Comparison of ENCODE assay signal across 9 mouse cellular contexts in genomic region chr7:134960871-134961270, GRCm38 (mm10). TPM values are rescaled to one million over a fixed set of nuclear protein-coding genes. Genes with fewer than 3 reads are reported as not detected.
DNase-seq lines count a peak whose midpoint lies in the region; ATAC-seq and TF ChIP-seq lines count a peak whose summit lies in the region.
"Had no signal": no experiment of that assay in that cellular context is flagged by ENCODE, and none has a peak within 500 bp of the region (broad histone marks: within the 10 kb centered on the region; RNA-seq: fewer than 3 reads in every experiment).

No protein-coding gene starts in this region.

- peak; percentile 62 for TF ChIP-seq CTCF in Patski (IDR thresholded peaks at IDR 0.05)

- H3K9ac ChIP-seq in embryonic facial prominence, embryonic 11.5 days (replicated peaks; ENCODE audit: low read length): no peak overlapping the region
- H3K9ac ChIP-seq: intestine, embryonic 15.5 days had no signal

- H3K4me3 ChIP-seq in embryonic facial prominence, embryonic 11.5 days (ENCODE audit: low read depth, low read length): no peak overlapping the region
- H3K4me3 ChIP-seq: intestine, embryonic 15.5 days had no signal

- no peaks in the 10 kb centered on the region for H3K36me3 ChIP-seq in embryonic facial prominence, embryonic 11.5 days (replicated peaks; ENCODE audit: control insufficient read depth, insufficient read depth, low read depth, low read length)
- H3K36me3 ChIP-seq: intestine, embryonic 15.5 days had no signal

- in situ Hi-C loops in Patski (cut with MboI; ENCODE audit: low pct_unique_long_range_greater_than_20kb): no loop called here

- ATAC-seq in Patski: no peak
- no peak for ATAC-seq in embryonic facial prominence, embryonic 11.5 days (replicated peaks; ENCODE audit: insufficient number of reproducible peaks, low FRiP score, low TSS enrichment, low read depth)
- no peak for ATAC-seq in erythroid progenitor cell, adult 5-6 weeks (replicated peaks; ENCODE audit: low FRiP score, poor library complexity, severe bottlenecking)
- ATAC-seq: intestine, embryonic 15.5 days had no signal

- H3K27me3 ChIP-seq in Patski: no peaks in the 10 kb centered on the region
- no peaks in the 10 kb centered on the region for H3K27me3 ChIP-seq in embryonic facial prominence, embryonic 11.5 days (ENCODE audit: control insufficient read depth, insufficient read depth, low read length)
- H3K27me3 ChIP-seq: intestine, embryonic 15.5 days had no signal

- POLR2A ChIA-PET in Patski (lab: Charles Lee): no interaction called here

- no peak overlapping the region for H3K27ac ChIP-seq in embryonic facial prominence, embryonic 11.5 days (replicated peaks; ENCODE audit: low read depth, low read length)
- H3K27ac ChIP-seq: intestine, embryonic 15.5 days had no signal

- peak; percentile 19 for DNase-seq in kidney, adult 18-20 months
- no peak for DNase-seq in kidney, postnatal 10 days
- DNase-seq in A20 (ENCODE audit: low read depth, low spot score) (peak; percentile 1), Patski (ENCODE audit: low read depth, low spot score) (no peak)
- DNase-seq in embryonic facial prominence, embryonic 11.5 days (ENCODE audit: low spot score): peak; percentile 16
- DNase-seq in cerebellum, adult 8-10 months: no peak
- DNase-seq in layer of hippocampus, adult 9-11 months: no peak

- 61% methylated on average over 4 of the region's 4 CpGs for WGBS in embryonic facial prominence, embryonic 11.5 days

- H3K4me2 ChIP-seq in embryonic facial prominence, embryonic 11.5 days (ENCODE audit: low read depth, low read length): no peak overlapping the region
- H3K4me2 ChIP-seq: intestine, embryonic 15.5 days had no signal

- no peaks in the 10 kb centered on the region for H3K4me1 ChIP-seq in embryonic facial prominence, embryonic 11.5 days (ENCODE audit: control insufficient read depth, insufficient read depth, low read length)
- H3K4me1 ChIP-seq: intestine, embryonic 15.5 days had no signal

- no peaks in the 10 kb centered on the region for H3K9me3 ChIP-seq in embryonic facial prominence, embryonic 11.5 days (replicated peaks; ENCODE audit: control insufficient read depth, low read length)
- H3K9me3 ChIP-seq: intestine, embryonic 15.5 days had no signal

- CTCF ChIA-PET in Patski (lab: Charles Lee): interaction anchor here (0.9 to 2.0 kb wide), 5 partner anchors 13 to 428 kb away, joined by 3 to 6 read pairs (median 3); no protein-coding TSS in a partner anchor

RNA-seq across cellular contexts. Expression of gene Fam196a, which starts 22.6 kb away (rescaled TPM):
- 0.04 TPM for polyA plus RNA-seq in Patski (2021)
- polyA plus RNA-seq in embryonic facial prominence, embryonic 11.5 days (2014; fragmentation: Nextera tagmentation; extraction: Ambion mirVana): 1.6 and 2.0 TPM in 2 replicates
- total RNA-seq in erythroid progenitor cell, adult 5-6 weeks (2015; ENCODE audit: low replicate concordance): not detected in 2 replicates
- 0.13 TPM in 1 of 2 replicates, not detected in the other for total RNA-seq in erythroid progenitor cell, adult 5-6 weeks (2017; ENCODE audit: low replicate concordance)

Comparison
In these comparisons a context has a peak if more than half of its experiments do, and no peak if none do; other contexts are left out.
1. DNase-seq: peak in kidney, adult 18-20 months (single experiment), A20 (single experiment) and embryonic facial prominence, embryonic 11.5 days (single experiment); none in kidney, postnatal 10 days (single experiment), Patski (single experiment), cerebellum, adult 8-10 months (single experiment) and layer of hippocampus, adult 9-11 months (single experiment).